Mouse (Mus musculus) small intestine, adult 2 months (tissue): ENCODE data around the gene Kcnd3. TPM values are rescaled to one million over a fixed set of nuclear protein-coding genes. Genes with fewer than 3 reads are reported as not detected.

ENCODE experiments used
- H3K27ac ChIP-seq: fragments of 200-500 bp; 2 replicates; pipeline ENCODE4 v1.5.1; 2012; ENCODE audit warnings: low read depth, low read length, control low read depth, inconsistent platforms; ENCODE audit not compliant: insufficient read depth
- H3K27me3 ChIP-seq: fragments of 200-500 bp; 2 replicates; pipeline ENCODE4 v1.6.1; 2012; ENCODE audit warnings: mild to moderate bottlenecking, moderate library complexity, low read length, inconsistent platforms; ENCODE audit not compliant: control insufficient read depth, insufficient read depth
- H3K36me3 ChIP-seq: fragments of 200-500 bp; 2 replicates; pipeline ENCODE4 v1.6.1; 2012; ENCODE audit warnings: mild to moderate bottlenecking, low read length, control low read depth, inconsistent platforms; ENCODE audit not compliant: control insufficient read depth, insufficient read depth
- H3K4me1 ChIP-seq: fragments of 200-500 bp; 2 replicates; pipeline ENCODE4 v1.6.1; 2012; ENCODE audit warnings: low read length, inconsistent platforms, mixed read lengths; ENCODE audit not compliant: control insufficient read depth, insufficient read depth, insufficient read length
- H3K4me3 ChIP-seq: fragments of 200-500 bp; 2 replicates; pipeline ENCODE4 v1.5.1; 2012; ENCODE audit warnings: low read depth, mild to moderate bottlenecking, control low read depth, inconsistent platforms, low read length, moderate library complexity
- CTCF ChIP-seq: fragments of 200-500 bp; IDR thresholded peaks from 2 replicates; pipeline ENCODE4 v1.5.1; 2012; ENCODE audit warnings: low read depth, mild to moderate bottlenecking, control low read depth, inconsistent platforms, low read length, moderate library complexity, mixed read lengths; ENCODE audit not compliant: insufficient replicate concordance, insufficient read length; ENCODE audit errors: extremely low read depth
- POLR2A ChIP-seq: fragments of 200-500 bp; IDR thresholded peaks from 2 replicates; pipeline ENCODE4 v1.6.1; 2012; ENCODE audit warnings: low read depth, mild to moderate bottlenecking, control low read depth, inconsistent platforms, low read length, moderate library complexity
- WGBS: fragments of 180-500 bp; shearing (Covaris S2); methylation state at CpG from one replicate; pipeline ENCODE4 v1.1.7; 2018; 5-methylcytosine and 5-hydroxymethylcytosine counted together
- polyA plus RNA-seq: library from polyadenylated mRNA; depleted of rRNA; stranded (reverse); fragments of >200 nt; gene quantifications from 2 replicates; pipeline ENCODE4 v1.2.3, GENCODE M21; 2012

Gene Kcnd3
- polyA plus RNA-seq, 1 experiment: 1.5 TPM

GRCm38 (mm10) chr3:105568851-105569250 is 116.7 kb downstream of the Kcnd3 start:
- Histone ChIP-seq H3K27me3 (no peaks in the 10 kb centered on the region), H3K4me3 (no peak overlapping the region), H3K36me3 (no peaks in the 10 kb centered on the region), H3K4me1 (no peaks in the 10 kb centered on the region), H3K27ac (no peak overlapping the region)
- 77% methylated on average over 9 of the region's 9 CpGs for WGBS
- TF ChIP-seq POLR2A (no peak), CTCF (no peak)

- TF ChIP-seq POLR2A (no peak), CTCF (no peak)
- Histone ChIP-seq H3K27ac (no peak overlapping the region), H3K4me3 (no peak overlapping the region), H3K4me1 (no peaks in the 10 kb centered on the region), H3K36me3 (no peaks in the 10 kb centered on the region), H3K27me3 (no peaks in the 10 kb centered on the region)
- 53% methylated on average over 6 of the region's 6 CpGs for WGBS
Observed at GRCm38 (mm10) chr3:105569310-105569752, 117.2 kb downstream of the Kcnd3 start.

- TF ChIP-seq CTCF (no peak), POLR2A (no peak)
- Histone ChIP-seq H3K4me1 (no peaks in the 10 kb centered on the region), H3K4me3 (no peak overlapping the region), H3K27ac (no peak overlapping the region), H3K36me3 (no peaks in the 10 kb centered on the region), H3K27me3 (no peaks in the 10 kb centered on the region)
- WGBS: 69% methylated on average over 9 of the region's 9 CpGs
Observed at GRCm38 (mm10) chr3:105569950-105570349, 117.8 kb downstream of the Kcnd3 start.

DNA sequence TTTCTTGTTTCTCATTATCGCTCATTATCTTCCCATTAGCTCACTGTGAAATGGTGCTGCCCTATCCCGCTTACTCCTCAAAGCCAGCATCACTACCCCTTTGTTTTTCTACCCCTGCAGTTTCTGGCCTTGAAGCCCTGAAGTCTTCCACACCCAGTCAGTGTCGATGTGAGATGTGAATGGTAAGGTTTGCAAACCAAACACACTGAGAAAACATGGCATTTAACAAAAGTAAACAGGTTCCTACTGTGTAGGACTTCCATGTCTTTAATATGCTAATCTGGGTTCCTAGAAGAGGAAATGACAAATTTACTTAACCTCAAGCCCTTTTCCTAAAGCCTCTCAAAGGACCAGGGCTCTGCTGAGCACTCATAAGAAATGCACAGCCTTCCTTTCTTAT is 118.7 kb downstream of the Kcnd3 start:
- TF ChIP-seq CTCF: no peak
- no peak for TF ChIP-seq POLR2A

GRCm38 (mm10) chr3:105571944-105572343 is 119.8 kb downstream of the Kcnd3 start:
- Histone ChIP-seq H3K4me1 (no peaks in the 10 kb centered on the region), H3K36me3 (no peaks in the 10 kb centered on the region), H3K27me3 (no peaks in the 10 kb centered on the region), H3K27ac (no peak overlapping the region), H3K4me3 (no peak overlapping the region)
- 65% methylated on average over 1 of the region's 1 CpGs for WGBS
- no peak for TF ChIP-seq POLR2A
- TF ChIP-seq CTCF: no peak

More for the DNA sequence above, 118.7 kb downstream of the Kcnd3 start:
- Histone ChIP-seq H3K4me1 (no peaks in the 10 kb centered on the region), H3K36me3 (no peaks in the 10 kb centered on the region), H3K4me3 (no peak overlapping the region), H3K27me3 (no peaks in the 10 kb centered on the region), H3K27ac (no peak overlapping the region)
- 37% methylated on average over 3 of the region's 3 CpGs for WGBS

DNA sequence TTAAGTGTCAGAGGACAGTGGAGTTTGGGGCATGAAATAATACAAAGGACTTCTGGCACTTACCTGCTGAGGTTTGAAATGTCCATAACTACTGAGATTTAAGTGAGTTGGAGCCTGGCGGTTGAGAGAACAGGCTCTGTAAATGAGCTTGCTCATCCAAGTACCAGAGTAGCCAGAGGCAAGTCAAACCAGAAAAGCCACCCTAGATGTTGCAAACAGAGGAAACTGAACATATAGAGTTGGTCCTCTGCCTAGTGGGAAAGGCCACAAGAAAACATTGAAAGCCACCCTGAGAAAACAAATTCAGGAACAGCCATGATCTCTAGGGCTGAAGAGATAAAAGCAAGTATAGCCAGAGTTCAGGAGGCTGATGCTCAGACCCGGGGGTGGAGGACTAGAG is 121.0 kb downstream of the Kcnd3 start:
- TF ChIP-seq CTCF (no peak), POLR2A (no peak)
- WGBS: 68% methylated on average over 2 of the region's 2 CpGs
- no peak overlapping the region for H3K4me3 ChIP-seq
- H3K4me1 ChIP-seq: no peaks in the 10 kb centered on the region
- H3K36me3 ChIP-seq: no peaks in the 10 kb centered on the region
- H3K27me3 ChIP-seq: no peaks in the 10 kb centered on the region
- no peak overlapping the region for H3K27ac ChIP-seq

- Histone ChIP-seq H3K27ac (no peak overlapping the region), H3K4me1 (no peaks in the 10 kb centered on the region), H3K36me3 (no peaks in the 10 kb centered on the region), H3K27me3 (no peaks in the 10 kb centered on the region), H3K4me3 (no peak overlapping the region)
- WGBS: 77% methylated on average over 3 of the region's 3 CpGs
- TF ChIP-seq POLR2A: no peak
- TF ChIP-seq CTCF: no peak
Observed at GRCm38 (mm10) chr3:105578320-105578719, 126.2 kb downstream of the Kcnd3 start.

- no peak overlapping the region for H3K27ac ChIP-seq
- WGBS: 62% methylated on average over 6 of the region's 6 CpGs
- H3K36me3 ChIP-seq: no peaks in the 10 kb centered on the region
- TF ChIP-seq POLR2A: no peak
- no peak for TF ChIP-seq CTCF
- H3K4me1 ChIP-seq: no peaks in the 10 kb centered on the region
- no peaks in the 10 kb centered on the region for H3K27me3 ChIP-seq
- H3K4me3 ChIP-seq: no peak overlapping the region
Observed at GRCm38 (mm10) chr3:105581119-105581518, 129.0 kb downstream of the Kcnd3 start.
